Mouse (Mus musculus) neural tube, embryonic 10.5 days (tissue): ENCODE measurements around the gene Il34.

Source experiments
- DNase-seq: peaks from one replicate; pipeline ENCODE4 v3.0.0-alpha.2; 2017; ENCODE audit warnings: low spot score; ENCODE audit errors: extremely low spot score

Gene Il34

DNA sequence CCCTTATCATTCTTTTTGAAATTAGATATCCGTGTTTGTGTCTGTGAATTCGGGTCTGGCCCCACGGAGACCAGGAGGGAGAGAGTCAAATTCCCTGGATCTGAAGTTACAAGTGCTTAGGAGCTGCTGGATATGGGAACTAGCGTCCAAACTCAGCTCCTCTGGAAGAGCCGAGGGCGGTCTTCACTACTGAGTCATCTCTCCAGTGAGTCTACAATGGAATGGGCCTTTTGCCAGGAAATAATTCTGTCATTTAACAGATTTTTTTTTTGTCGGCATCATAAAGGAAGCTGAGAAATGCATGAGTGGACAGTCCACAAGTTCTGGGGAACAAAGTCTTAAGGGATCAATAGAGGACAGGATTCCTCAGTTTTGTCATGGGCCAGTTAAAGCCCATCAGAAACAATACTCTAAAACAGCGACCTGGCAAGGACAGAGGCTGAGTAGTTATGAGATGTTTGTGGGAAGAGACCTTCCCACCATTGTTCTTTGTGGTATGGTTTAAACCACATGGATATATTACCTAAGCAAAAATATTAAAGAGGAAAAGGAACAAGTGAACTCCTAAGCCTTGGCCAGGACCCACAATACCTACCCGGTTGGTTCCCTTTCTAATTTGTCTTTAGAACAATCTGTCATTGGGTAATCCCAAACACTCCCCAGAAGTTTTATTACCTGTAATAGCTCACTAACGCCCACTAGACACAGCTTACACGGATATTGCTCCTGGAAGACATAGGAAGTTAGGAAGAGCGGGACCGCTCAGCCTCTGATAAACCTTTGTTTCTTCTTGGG lies 25.6 kb downstream of the Il34 start:
- no peak for DNase-seq

DNA sequence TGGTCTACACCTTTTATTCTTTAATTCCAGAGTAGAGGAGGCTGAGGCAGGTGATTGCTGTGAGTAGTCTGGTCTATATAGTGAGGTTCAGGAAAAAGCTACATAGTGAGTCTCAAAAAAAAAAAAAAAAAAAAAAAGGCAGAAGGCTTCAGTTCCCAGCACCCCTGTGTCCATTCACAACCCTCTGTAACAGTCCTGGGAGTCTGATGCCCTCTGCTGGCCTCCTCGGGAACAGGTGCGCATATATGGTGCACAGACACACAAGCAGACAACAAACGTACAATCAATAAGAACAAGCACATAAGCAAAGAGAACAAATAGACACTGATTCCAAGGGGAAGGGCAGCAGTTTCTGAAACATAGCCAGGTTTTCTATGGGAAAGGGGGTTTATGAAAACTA lies 29.4 kb downstream of the Il34 start:
- no peak for DNase-seq

DNA sequence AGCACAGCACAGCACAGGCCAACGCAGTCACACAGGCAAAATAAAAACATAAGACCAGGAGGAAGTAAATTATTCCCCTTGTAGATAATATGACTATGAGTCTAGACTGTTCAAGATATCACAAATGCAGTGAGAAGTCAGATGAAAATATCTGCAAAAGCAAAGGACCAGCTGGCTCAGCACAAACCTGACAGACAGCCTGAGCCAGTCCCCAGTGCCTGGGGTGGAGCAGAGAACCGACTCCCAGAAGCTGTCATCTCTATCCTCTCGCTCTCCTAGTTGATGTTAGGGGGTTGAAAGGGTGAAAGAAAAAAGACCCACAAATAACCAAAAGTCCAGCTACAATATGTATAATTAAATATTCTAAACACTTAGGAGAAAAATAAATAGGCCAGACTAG lies 30.0 kb downstream of the Il34 start:
- DNase-seq, result no peak

DNA sequence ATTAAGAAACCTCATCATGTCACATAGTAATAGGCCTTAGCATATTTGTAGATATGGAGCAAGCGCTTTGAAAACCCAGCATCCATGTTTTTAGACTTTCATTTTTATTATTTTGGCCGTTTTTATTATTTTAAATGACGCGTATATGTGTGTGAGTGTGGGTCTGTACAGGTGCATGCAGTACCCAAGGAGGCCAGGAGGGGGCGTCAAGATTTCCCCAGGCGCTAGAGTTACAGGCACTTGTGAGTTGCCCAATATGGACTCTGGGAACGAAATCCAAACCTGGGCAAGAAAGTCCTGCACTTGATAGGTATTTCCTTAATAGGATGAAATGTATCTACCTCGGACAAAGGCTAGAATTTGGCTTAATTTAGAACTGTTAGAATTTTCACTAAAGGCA lies 30.4 kb downstream of the Il34 start:
- DNase-seq, result no peak

DNA sequence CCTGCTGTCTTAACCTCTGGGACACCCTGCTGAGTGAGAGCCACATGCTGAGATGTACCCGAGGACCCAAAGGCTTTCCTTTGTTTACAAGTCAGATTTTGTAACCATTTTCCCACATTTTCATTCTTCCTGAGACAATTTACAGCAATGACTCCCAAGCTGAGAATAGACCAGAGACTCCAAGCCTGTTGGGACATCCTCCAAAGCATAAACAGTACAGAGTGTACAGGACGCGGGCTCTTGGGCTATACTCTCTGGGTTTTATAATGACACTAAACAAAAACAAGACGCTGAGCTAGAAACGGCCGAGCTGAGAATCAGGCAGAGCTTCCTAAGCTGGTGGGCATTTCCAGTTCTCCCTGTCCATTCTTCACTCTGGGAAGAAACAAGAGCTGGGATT lies 31.0 kb downstream of the Il34 start:
- no peak for DNase-seq

DNA sequence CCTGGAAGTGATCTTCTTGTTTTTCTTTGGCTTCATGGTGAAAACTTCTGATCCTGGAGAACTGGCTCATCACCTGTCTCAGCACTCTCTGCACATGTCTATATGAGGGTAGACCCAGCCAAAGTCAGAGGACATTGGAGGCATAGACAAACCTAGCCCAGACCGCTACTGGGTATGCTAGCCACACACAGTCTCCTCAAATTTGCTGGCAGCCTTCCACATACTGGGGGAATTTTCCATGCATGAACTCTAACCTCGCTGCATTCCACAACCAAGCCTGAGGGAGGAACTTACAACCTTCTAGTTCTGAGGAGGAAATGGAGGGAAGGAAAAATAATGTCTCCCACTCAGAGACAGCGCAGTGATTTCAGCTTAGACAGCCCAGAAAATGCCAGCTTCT lies 31.7 kb downstream of the Il34 start:
- DNase-seq, result no peak

DNA sequence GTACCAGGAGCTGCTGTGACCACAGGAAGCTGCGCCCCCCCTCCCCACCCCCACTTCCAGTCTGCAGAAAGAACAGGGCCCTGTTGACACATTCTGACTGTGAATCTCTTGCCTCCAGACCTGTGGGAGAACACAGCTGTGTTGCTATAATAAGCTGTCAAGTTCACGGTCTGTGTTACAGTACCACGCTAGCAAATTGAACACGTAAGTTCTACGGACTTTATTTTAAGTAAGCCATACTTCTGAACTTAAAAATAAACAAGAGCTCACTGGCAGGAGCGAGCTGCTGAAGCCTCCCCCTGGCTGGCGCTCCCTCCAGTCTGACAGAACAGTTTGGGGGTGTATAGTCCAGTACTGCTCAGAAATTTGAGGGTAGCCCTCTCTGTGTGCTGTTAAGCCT lies 33.3 kb downstream of the Il34 start:
- DNase-seq, result no peak

DNA sequence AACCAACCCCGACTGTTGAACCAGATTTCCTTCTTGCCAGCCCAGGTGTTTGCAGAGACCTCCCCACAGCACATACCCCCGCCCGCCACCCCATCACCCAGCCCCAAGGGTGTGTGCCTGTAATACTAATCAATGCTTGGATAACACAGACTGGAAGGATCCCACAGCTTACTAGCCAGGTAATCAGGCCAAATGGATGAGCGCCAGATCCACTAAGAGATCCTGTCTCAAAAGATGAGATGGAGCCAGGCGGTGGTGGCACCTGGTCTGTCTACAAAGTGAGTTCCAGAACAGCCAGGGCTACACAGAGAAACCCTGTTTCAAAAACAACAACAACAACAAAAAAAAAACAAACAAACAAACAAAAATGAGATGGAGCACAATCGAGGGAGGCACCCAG lies 38.5 kb downstream of the Il34 start:
- DNase-seq, result no peak

DNA sequence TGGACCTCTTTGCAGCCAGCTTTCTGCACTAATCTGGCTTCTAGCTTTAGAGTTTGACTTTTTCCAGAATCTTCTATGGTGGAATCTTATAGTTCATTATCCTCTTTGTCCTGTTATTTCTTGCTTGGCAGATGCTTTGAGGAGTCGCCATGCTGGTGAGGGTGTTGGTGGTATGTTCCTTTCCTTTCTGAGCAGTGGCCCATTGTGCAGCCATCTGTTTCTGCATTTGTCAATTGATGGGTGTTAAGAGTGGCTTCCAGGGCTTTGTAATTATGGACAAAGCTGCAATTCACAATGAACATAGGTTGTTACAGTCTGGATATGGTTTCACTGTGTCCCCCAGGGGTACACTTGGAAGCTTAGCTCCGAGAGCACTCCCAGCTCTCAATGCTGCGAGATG lies 41.1 kb downstream of the Il34 start:
- no peak for DNase-seq

DNA sequence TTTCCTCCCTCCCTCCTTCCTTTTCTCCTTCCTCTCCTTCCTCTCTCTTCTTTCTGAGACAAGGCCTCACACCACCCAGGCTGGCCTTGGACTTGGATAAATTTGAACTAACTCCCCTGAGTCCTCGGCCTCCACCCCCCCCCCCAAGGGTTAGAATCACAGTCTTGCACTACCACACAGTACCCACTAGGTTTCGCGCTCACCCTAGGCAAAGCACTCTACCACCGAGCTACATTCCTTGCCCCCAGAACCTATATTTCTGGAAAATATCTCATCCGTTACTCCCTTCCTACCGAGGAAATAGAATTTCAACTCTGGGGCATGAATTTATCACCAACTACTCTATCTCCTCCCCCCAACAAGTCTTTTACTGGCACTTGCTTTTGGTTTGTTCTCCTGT lies 43.7 kb downstream of the Il34 start:
- no peak for DNase-seq

DNA sequence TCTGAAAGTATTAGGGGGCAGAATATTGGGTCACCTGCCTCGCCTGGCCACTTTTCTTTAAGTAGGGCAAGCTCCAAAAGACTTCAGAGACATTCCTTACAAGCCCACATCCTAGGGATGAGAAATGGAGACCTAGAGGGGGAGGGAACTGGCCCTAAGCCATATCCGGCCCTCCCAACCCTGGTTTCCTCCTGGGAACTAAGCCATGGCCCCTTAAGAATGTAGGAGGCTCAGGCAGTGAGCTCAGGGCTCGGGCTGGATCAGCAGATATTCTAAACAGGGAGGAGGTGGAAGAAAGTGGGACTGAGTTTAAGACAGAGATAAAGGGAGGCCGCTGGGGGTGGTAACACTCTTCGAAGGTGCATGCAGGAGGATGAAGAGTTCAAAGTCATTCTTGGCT lies 44.5 kb downstream of the Il34 start:
- DNase-seq, result no peak

DNA sequence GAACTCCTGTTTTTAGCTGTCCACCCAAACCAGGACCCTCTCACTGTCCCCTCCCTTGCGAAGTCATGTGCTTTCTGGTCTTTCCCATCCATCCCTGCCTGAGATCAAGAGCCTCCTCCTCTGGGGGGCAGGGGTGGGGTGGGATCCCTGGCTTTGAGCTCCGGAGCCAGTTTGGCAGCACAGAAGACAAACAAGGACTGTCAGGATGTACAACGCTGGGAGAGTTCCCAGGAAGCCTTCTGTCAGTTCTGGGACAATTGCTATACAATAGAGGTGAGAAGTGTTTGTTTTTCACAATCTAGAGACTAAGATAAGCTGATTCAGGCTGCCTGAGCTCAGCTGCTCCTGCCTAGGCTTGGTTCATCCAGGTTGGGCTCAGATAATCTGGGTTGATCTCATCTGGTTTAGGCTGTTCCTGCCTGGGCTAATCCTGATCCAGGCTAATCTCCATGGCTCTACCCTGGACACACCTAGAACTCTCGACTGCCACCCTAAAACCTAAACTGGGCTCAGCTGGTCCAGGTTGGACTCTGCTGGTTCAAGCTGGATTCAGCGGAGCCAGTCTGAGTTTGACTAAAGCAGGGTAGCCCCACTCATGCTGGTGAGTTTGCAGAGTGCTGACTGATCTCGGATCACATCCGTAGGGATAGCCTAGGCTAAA lies 45.3 kb downstream of the Il34 start:
- no peak for DNase-seq

DNA sequence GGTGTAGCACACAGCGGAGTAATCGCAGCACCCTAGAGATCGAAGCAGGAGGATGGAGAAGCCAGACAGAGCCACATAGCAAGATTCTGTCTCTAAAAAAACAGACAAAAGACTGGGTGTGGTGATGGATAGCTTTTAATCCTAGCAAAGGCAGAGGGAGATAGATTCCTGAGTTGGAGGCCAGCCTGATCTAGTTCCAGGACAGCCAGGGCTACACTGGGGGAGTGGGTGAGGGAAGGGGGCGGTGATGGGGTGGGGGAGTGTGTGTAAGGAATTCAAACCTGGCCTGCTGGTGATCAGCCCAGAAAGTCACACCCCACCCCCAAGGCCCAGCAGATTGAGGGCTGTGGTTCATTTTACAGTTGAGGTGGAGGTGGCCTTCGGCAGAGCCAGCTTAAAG lies 49.5 kb downstream of the Il34 start:
- DNase-seq, result no peak

DNA sequence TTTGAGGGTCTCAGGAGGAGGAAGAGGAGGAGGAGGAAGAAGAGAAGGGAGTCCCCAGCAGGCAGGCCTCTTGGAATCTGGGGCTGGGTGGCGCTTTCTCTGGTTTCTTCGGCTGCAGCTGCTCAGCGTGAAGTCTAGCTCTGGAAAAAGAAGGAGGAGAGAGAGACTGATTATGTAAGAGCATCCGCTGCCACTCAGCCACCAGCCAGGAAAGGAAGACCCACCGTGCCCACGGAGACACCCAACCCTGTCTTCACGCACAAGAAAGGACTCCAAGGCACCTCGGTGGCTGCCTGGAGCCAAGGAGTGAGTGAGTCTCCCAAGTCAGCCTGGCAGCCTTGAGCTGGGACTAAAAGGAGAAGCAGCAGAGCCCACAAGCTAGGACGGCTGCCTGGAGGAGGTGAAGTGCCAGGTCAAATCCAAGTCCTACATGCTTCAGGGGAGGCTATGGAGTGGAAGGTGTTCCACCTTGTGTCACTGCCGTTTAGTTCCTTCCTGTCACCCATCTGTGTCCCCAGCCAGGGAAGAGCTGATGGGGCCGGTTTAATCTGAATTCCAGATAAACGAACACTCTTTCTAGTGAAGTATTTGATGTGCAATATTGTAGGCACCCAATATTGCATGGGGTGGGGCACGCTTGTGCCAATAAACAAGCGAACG lies 50.1 kb downstream of the Il34 start:
- DNase-seq, result no peak

DNA sequence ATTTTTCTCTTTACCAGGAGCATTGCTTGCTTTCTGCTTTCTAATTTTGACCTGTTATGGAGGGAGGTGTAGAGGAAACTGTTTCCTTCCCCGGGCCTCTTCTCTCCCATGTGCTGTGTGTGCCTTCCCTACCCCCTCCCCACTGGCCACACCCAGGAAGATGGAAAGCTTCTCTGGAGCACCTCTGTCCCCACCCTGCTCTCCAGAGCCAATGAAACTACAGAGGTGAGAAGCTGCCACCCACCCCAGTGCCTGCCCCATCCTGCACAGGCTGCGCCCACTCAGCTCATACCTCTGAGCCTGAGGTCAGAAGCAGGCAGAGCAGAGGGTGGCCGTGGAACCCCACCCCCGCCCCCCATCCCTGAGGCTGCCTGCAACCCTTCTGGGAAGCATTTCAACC lies 51.0 kb downstream of the Il34 start:
- DNase-seq, result no peak

DNA sequence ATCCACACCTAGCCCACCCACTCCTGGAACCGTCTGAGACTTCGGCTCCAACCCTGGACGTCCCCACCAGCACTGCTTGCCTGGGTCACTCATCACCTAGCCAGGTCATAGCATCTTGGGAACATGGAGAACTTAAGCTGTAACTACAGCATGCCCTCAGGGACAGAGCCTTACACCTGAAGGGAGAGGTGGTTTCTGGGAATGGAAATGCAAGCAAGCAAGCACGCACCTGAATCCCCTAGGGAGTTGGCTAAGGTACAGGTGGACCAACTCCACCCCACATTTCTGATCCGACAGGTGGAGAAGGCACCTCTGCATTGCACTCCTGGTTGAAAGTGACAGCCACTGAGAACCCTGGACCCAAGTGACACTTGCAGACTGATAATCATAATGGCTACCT lies 54.2 kb downstream of the Il34 start:
- no peak for DNase-seq

DNA sequence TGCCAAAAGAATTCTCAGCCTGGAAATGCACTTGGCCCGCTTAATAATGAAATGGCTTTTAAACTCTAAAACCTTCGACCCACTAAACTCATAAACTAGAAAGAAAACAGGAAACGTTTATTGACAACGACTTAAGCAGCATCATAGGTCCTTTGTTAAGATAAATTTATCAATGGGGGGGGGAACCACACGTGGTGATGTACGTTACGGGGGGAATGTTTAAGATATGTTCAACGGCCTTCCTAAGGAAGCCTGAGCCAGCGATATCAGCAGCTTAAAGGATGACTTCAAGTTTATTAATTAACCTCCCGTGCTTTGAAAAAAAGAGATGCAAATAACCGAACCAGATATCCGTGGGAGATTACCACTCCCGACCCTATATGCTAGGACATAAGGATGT lies 55.5 kb downstream of the Il34 start:
- no peak for DNase-seq

DNA sequence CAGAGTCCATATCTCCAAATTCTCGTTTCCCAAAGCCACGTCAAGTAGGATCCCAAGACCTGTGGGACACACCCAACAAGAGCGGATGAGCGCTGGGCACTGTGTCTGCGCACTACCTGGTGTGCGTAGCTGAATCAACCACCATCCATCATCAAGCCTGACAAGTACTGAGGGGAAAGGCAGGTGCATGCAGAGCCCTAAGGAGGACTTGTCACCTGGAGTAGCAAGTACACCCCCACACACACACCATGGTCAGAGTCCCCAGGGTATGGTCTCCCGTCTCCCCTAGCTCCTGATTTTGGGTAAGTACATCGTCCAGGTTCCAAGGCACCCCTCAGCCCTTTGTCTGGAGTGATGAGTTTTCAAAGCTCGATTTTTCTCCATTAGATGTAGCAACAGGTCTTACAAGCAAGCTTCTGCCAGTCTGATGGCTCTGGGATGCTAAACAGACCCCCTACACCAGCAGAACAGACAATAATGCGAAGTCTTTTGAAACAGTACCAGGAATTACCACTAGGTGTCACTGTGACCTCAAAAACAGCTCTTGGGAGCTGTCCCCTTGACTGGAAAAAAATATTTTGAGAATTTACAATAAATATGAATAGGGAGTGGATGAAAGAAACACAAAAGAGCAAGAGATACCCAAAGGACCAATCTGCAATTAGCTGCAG lies 56.1 kb downstream of the Il34 start:
- DNase-seq, result peak; percentile 40

DNA sequence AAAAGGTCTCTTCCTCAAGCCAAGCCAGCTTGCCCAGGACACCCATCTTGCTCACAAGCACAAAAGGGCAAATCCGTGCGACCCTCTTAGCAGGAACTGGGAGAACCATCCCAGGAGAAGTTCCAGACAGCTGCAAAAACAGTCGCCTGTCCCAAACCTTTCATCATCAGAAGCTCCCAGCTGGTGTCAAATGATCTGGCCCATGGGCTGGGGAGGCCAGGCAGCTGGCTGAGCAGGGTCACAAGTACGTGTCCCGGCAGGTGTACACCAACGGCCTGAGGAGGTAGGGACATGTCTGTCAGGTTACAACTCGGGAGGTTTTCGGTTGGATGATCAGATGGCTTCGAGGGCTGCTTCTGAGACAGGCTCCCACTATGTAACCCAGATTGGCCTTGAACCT lies 59.1 kb downstream of the Il34 start:
- no peak for DNase-seq

DNA sequence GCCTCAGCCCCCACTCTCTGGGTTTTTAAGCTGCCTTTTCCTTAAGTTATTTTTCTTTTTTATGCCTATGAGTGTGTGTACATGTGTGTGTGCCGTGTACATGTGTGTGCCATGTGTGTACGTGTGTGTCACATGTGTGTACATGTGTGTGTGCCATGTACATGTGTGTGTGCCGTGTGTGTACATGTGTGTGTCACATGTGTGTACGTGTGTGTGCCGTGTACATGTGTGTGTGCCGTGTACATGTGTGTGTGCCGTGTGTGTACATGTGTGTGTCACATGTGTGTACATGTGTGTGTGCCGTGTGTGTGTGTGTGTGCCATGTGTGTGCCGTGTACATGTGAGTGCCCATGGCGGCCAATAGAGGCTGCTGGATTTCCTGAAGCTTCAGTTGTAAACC lies 60.6 kb downstream of the Il34 start:
- DNase-seq, result no peak

DNA sequence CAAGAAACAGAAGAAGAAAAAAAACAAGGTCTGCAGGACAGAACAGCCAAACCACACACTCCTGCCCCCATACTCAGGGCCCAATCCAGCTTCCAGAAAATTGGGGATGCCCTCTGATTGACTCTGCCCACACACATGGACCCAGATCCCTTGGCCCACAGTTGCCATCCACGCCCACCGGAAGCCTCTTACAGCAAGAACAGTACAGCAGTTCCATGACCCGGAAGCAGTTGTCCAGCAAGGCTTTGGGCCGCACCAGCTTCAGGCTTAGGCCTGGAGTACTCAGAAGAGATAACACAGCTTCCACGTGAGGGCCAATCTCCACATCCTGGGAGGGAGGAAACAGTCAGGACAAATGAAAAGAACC lies 63.3 kb downstream of the Il34 start:
- no peak for DNase-seq

DNA sequence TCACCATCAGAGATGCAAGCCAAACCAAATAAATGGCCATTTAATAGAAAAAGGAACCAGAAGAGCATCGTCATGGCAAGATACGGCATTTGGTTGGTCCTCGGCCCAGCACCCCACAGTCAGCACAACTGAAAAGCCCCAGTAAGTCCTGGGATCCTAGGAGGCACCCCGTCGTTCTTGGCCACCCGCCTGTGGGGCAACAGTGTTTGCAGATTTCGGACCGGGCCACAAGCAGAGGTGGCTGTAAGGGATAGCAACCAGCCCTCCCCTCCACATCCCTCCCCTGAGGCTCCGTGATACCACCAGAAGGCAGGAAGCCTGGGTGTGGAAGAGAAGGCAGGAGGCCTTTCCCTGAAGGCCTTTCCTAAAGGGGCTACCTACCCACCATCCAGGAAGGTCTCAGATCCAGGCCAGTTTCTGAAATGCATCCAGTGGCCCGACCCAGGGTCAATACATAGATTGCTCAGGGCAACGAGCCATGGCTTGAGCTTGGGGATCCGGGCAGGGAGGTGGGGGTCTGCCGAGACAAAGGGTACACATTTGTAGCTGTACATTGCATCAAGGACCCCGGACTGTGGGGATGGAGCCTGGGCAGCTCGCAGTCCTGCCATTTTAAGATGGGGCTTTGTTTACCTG lies 63.8 kb downstream of the Il34 start:
- no peak for DNase-seq
